In genomic region chr8:54018535-54019165, GRCm38 (mm10) we compare ENCODE assay signal across 19 mouse cellular contexts. TPM values are rescaled to one million over a fixed set of nuclear protein-coding genes. Genes with fewer than 3 reads are reported as not detected.
A peak's percentile ranks its signal among the peaks of the same experiment; 100 is the strongest.
DNase-seq lines count a peak whose midpoint lies in the region; ATAC-seq and TF ChIP-seq lines count a peak whose summit lies in the region.
"Had no signal": no experiment of that assay in that cellular context is flagged by ENCODE, and none has a peak within 500 bp of the region (broad histone marks: within the 10 kb centered on the region; RNA-seq: fewer than 3 reads in every experiment).

No protein-coding gene starts in this region.

- TF ChIP-seq CTCF in forebrain, postnatal 0 days (IDR thresholded peaks at IDR 0.05; ENCODE audit: low read depth), result no peak

- H3K36me3 ChIP-seq in forebrain, embryonic 12.5 days (replicated peaks), result no peaks in the 10 kb centered on the region
- H3K36me3 ChIP-seq in forebrain, postnatal 0 days (ENCODE audit: insufficient read depth), result no peaks in the 10 kb centered on the region
- no peaks in the 10 kb centered on the region for H3K36me3 ChIP-seq in midbrain, embryonic 12.5 days
- H3K36me3 ChIP-seq in midbrain, embryonic 10.5 days, result no peaks in the 10 kb centered on the region
- H3K36me3 ChIP-seq: embryonic facial prominence, embryonic 15.5 days; heart, embryonic 10.5 days; limb, embryonic 15.5 days; liver, embryonic 15.5 days had no signal

- no peak overlapping the region for H3K4me2 ChIP-seq in forebrain, embryonic 12.5 days
- no peak overlapping the region for H3K4me2 ChIP-seq in forebrain, postnatal 0 days (ENCODE audit: low read depth)
- no peak overlapping the region for H3K4me2 ChIP-seq in midbrain, embryonic 12.5 days (replicated peaks)
- H3K4me2 ChIP-seq: embryonic facial prominence, embryonic 15.5 days; limb, embryonic 15.5 days; liver, embryonic 15.5 days had no signal

- DNase-seq in forebrain, postnatal 0 days, result no peak
- no peak for DNase-seq in midbrain, embryonic 10.5 days (ENCODE audit: low spot score)
- DNase-seq in embryo, embryonic 11 days, result peak; percentile 21
- peak; percentile 45 for DNase-seq in retina, embryonic 14.5 days (ENCODE audit: low spot score)
- no peak for DNase-seq in urinary bladder, adult 2 months (ENCODE audit: low spot score)
- no peak for DNase-seq in kidney, adult 9 months
- DNase-seq: cerebellum, adult 8-10 months; heart, postnatal 10 days; kidney, adult 2 months; kidney, postnatal 25 days; right cerebral cortex, postnatal 4 days had no signal

- H3K9me3 ChIP-seq in forebrain, embryonic 12.5 days, result no peaks in the 10 kb centered on the region
- H3K9me3 ChIP-seq in forebrain, postnatal 0 days (ENCODE audit: low read length), result no peaks in the 10 kb centered on the region
- H3K9me3 ChIP-seq in midbrain, embryonic 12.5 days, result no peaks in the 10 kb centered on the region
- H3K9me3 ChIP-seq in midbrain, embryonic 10.5 days (replicated peaks), result no peaks in the 10 kb centered on the region
- H3K9me3 ChIP-seq: embryonic facial prominence, embryonic 15.5 days; heart, embryonic 10.5 days; limb, embryonic 15.5 days; liver, embryonic 15.5 days had no signal

- H3K4me1 ChIP-seq in forebrain, embryonic 12.5 days, result 0 out of 2 replicates have a peak, but pooled peaks cover 2% of the 10 kb centered on the region
- H3K4me1 ChIP-seq in forebrain, postnatal 0 days (ENCODE audit: insufficient read depth), result no peaks in the 10 kb centered on the region
- H3K4me1 ChIP-seq in midbrain, embryonic 12.5 days, result no peaks in the 10 kb centered on the region; the same call in none of the 2 replicates
- H3K4me1 ChIP-seq in midbrain, embryonic 10.5 days, result peaks cover 3% of the 10 kb centered on the region; the same call in 1 of the 2 replicates
- H3K4me1 ChIP-seq: embryonic facial prominence, embryonic 15.5 days; heart, embryonic 10.5 days; limb, embryonic 15.5 days; liver, embryonic 15.5 days had no signal

- no peaks in the 10 kb centered on the region for H3K27me3 ChIP-seq in forebrain, embryonic 12.5 days
- no peaks in the 10 kb centered on the region for H3K27me3 ChIP-seq in forebrain, postnatal 0 days (ENCODE audit: insufficient read depth, low read length)
- no peaks in the 10 kb centered on the region for H3K27me3 ChIP-seq in midbrain, embryonic 12.5 days
- no peaks in the 10 kb centered on the region for H3K27me3 ChIP-seq in midbrain, embryonic 10.5 days (ENCODE audit: low read depth, poor library complexity, severe bottlenecking)
- H3K27me3 ChIP-seq: embryonic facial prominence, embryonic 15.5 days; limb, embryonic 15.5 days; liver, embryonic 15.5 days had no signal

- no peak overlapping the region for H3K9ac ChIP-seq in forebrain, embryonic 12.5 days
- no peak overlapping the region for H3K9ac ChIP-seq in forebrain, postnatal 0 days
- no peak overlapping the region for H3K9ac ChIP-seq in midbrain, embryonic 12.5 days (replicated peaks)
- H3K9ac ChIP-seq: embryonic facial prominence, embryonic 15.5 days; limb, embryonic 15.5 days; liver, embryonic 15.5 days had no signal

- 20% methylated on average over 3 of the region's 3 CpGs for WGBS in forebrain, embryonic 12.5 days
- WGBS in forebrain, postnatal 0 days, result 14% methylated on average over 3 of the region's 3 CpGs
- WGBS in midbrain, embryonic 12.5 days, result 38% methylated on average over 3 of the region's 3 CpGs
- 59% methylated on average over 3 of the region's 3 CpGs for WGBS in midbrain, embryonic 10.5 days

- no peak overlapping the region for H3K4me3 ChIP-seq in forebrain, embryonic 12.5 days (replicated peaks)
- no peak overlapping the region for H3K4me3 ChIP-seq in forebrain, postnatal 0 days (ENCODE audit: low read depth, low read length)
- H3K4me3 ChIP-seq in midbrain, embryonic 12.5 days, result no peak overlapping the region
- H3K4me3 ChIP-seq in midbrain, embryonic 10.5 days, result no peak overlapping the region
- H3K4me3 ChIP-seq: embryonic facial prominence, embryonic 15.5 days; heart, embryonic 10.5 days; limb, embryonic 15.5 days; liver, embryonic 15.5 days had no signal

- peak; percentile 83 for ATAC-seq in forebrain, embryonic 12.5 days (ENCODE audit: low FRiP score)
- no peak for ATAC-seq in forebrain, postnatal 0 days
- peak; percentile 69 for ATAC-seq in midbrain, embryonic 12.5 days (ENCODE audit: low FRiP score, low read depth)

- H3K27ac ChIP-seq in forebrain, embryonic 12.5 days, result no peak overlapping the region
- no peak overlapping the region for H3K27ac ChIP-seq in forebrain, postnatal 0 days (ENCODE audit: low read depth, low read length)
- no peak overlapping the region for H3K27ac ChIP-seq in midbrain, embryonic 12.5 days (replicated peaks)
- no peak overlapping the region for H3K27ac ChIP-seq in midbrain, embryonic 10.5 days (replicated peaks)
- H3K27ac ChIP-seq: embryonic facial prominence, embryonic 15.5 days; heart, embryonic 10.5 days; limb, embryonic 15.5 days; liver, embryonic 15.5 days; macrophage; stomach, postnatal 0 days had no signal

RNA-seq across cellular contexts. Expression of gene Vegfc, which starts 58.8 kb away (rescaled TPM):
- polyA plus RNA-seq in forebrain, embryonic 12.5 days (2016; fragmentation: Nextera tagmentation; extraction: Ambion mirVana), result 3.6 and 6.5 TPM in 2 replicates
- 8.2 and 8.8 TPM in 2 replicates for total RNA-seq in forebrain, postnatal 0 days (2014; rRNA removed)
- 4.7 and 4.9 TPM in 2 replicates for polyA plus RNA-seq in forebrain, postnatal 0 days (2015; fragmentation: Nextera tagmentation; extraction: Ambion mirVana)
- 4.4 and 5.7 TPM in 2 replicates for polyA plus RNA-seq in midbrain, embryonic 12.5 days (2016; fragmentation: Nextera tagmentation; extraction: Ambion mirVana)
- polyA plus RNA-seq in midbrain, embryonic 10.5 days (2016; fragmentation: Nextera tagmentation; extraction: Ambion mirVana), result 5.1 and 5.4 TPM in 2 replicates
- polyA plus RNA-seq in urinary bladder, adult 2 months (2012; rRNA removed), result 7.3 and 8.6 TPM in 2 replicates
- polyA plus RNA-seq: macrophage had no signal

Comparison
In these comparisons a context has a peak if more than half of its experiments do, and no peak if none do; other contexts are left out.
1. DNase-seq: peak in embryo, embryonic 11 days (single experiment) and retina, embryonic 14.5 days (single experiment); none in forebrain, postnatal 0 days (single experiment), midbrain, embryonic 10.5 days (single experiment), urinary bladder, adult 2 months (single experiment) and kidney, adult 9 months (single experiment).